Comparison of ENCODE assay signal across 25 mouse cellular contexts in genomic region chr16:57332301-57332700, GRCm38 (mm10). TPM values are rescaled to one million over a fixed set of nuclear protein-coding genes. Genes with fewer than 3 reads are reported as not detected.
"Had no signal": no experiment of that assay in that cellular context is flagged by ENCODE, and none has a peak within 500 bp of the region (broad histone marks: within the 10 kb centered on the region; RNA-seq: fewer than 3 reads in every experiment).

No protein-coding gene starts in this region.

- H3K9me3 ChIP-seq: liver, embryonic 12.5 days; liver, embryonic 15.5 days; lung, embryonic 15.5 days; midbrain, embryonic 12.5 days; midbrain, embryonic 15.5 days; neural tube, embryonic 13.5 days; stomach, embryonic 15.5 days had no signal

- H3K4me3 ChIP-seq: liver, embryonic 12.5 days; liver, embryonic 15.5 days; lung, embryonic 15.5 days; midbrain, embryonic 12.5 days; midbrain, embryonic 15.5 days; myocyte; neural tube, embryonic 13.5 days; stomach, embryonic 15.5 days had no signal

- ATAC-seq: liver, embryonic 12.5 days; midbrain, embryonic 15.5 days had no signal

- H3K27me3 ChIP-seq: liver, embryonic 12.5 days; liver, embryonic 15.5 days; lung, embryonic 15.5 days; midbrain, embryonic 12.5 days; midbrain, embryonic 15.5 days; neural tube, embryonic 13.5 days; stomach, embryonic 15.5 days had no signal

- H3K4me2 ChIP-seq: liver, embryonic 12.5 days; liver, embryonic 15.5 days; lung, embryonic 15.5 days; midbrain, embryonic 12.5 days; midbrain, embryonic 15.5 days; neural tube, embryonic 13.5 days; stomach, embryonic 15.5 days had no signal

- DNase-seq: kidney, adult 18-20 months; kidney, adult 9 months; kidney, postnatal 14 days; kidney, postnatal 4 days; left cerebral cortex, postnatal 4 days; liver; lung, adult 18-20 months; lung, postnatal 14 days; lung, postnatal 4 days; retina, postnatal 1 day; right cerebral cortex, postnatal 25 days; spleen, adult 18-20 months; thymus, adult 2 months; thymus, postnatal 14 days; thymus, postnatal 4 days had no signal

- H3K9ac ChIP-seq: liver, embryonic 12.5 days; liver, embryonic 15.5 days; lung, embryonic 15.5 days; midbrain, embryonic 12.5 days; midbrain, embryonic 15.5 days; neural tube, embryonic 13.5 days; stomach, embryonic 15.5 days had no signal

- H3K4me1 ChIP-seq: liver, embryonic 12.5 days; liver, embryonic 15.5 days; lung, embryonic 15.5 days; midbrain, embryonic 12.5 days; midbrain, embryonic 15.5 days; neural tube, embryonic 13.5 days; stomach, embryonic 15.5 days had no signal

- H3K27ac ChIP-seq: liver, embryonic 12.5 days; liver, embryonic 15.5 days; lung, embryonic 15.5 days; midbrain, embryonic 12.5 days; midbrain, embryonic 15.5 days; neural tube, embryonic 13.5 days; stomach, embryonic 15.5 days had no signal

- H3K36me3 ChIP-seq: liver, embryonic 12.5 days; liver, embryonic 15.5 days; lung, embryonic 15.5 days; midbrain, embryonic 12.5 days; midbrain, embryonic 15.5 days; neural tube, embryonic 13.5 days; stomach, embryonic 15.5 days had no signal

RNA-seq across cellular contexts. Expression of gene Tmem30c, which starts 39.6 kb away (rescaled TPM):
- total RNA-seq: neutrophil, adult 5-6 weeks had no signal
- polyA plus RNA-seq: kidney, embryonic 16.5 days; liver, embryonic 12.5 days; liver, embryonic 15.5 days; lung, embryonic 15.5 days; myocyte; thymus, adult 2 months had no signal
